Mouse (Mus musculus) T-helper 2 cell (primary cell): ENCODE results near the gene Smim4.

Source experiments
- in situ Hi-C: fragments of 300-600 bp; cut with MboI, MseI; formaldehyde crosslinking; loops from one replicate; pipeline ENCODE4 v1.15.1; 2025; ENCODE audit warnings: high pct_unique_total_duplicates

Gene Smim4

DNA sequence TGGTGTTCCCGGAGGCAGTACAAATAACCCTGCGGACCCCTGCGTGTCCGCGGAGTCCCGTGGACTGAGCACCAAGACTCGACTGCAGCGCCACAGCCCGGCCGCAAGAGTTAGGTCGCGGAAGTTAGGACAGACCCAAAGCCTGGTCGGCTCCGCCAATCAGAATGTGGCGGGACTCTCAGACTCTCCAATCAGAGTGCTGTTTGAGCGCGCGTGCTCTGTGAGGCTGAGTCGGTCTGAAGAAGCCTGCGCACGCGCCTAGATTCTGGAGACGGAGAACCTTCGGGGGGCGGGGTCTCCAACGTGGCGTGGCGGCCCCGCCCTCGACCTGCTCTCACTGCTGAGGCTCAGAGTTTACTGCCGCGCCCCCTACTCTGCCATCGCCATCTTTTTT, at the start of gene Smim4:
Gene Smim4 (minus strand): TSS at position 131 of the 394 bp plus-strand sequence.
- in situ Hi-C loops, result no loop called here

DNA sequence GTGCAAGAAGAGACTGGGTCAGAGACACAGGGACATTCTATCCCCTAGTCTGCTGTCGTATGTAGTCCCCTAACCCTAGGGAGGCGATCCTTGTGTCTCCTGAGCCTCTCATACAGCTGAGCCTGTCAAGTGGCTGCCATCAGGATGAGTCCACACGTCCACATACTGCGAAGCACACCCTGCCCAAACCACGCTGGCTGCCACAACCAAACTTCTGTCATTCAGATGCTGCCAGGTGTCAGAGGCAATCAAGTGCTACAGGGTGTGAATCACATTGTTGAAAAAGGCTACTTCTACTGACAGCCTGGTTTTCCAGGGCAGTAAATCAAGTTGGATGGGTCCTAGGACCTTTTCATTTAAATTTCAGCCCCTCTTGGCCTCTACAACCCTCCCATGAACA, 49.0 kb upstream of the Smim4 start:
- in situ Hi-C loops, result loop anchor here (10.0 kb wide), 1 partner anchor 103 kb away; no protein-coding TSS in a partner anchor

DNA sequence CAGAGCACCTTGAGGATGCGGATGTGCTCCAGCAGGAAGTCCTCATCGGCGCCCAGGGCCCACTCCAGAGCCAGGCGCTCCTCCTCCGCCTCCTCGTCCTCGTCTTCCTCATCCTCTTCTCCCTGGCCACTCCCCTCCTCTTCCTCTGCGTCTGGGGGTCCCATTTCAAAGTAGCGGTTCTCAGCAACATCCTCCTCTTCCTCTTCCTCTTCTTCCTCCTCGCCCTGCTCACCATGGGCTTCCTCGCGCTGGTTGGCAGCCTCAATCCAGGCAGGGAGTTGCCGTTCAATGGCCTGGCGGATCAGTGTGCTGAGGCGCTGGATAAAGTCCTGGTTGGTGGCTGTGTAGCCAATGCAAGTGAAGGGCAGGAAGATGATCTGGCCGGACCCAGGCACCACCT, 48.5 kb upstream of the Smim4 start:
- in situ Hi-C loops, result loop anchor here (10.0 kb wide), 1 partner anchor 102 kb away; no protein-coding TSS in a partner anchor

DNA sequence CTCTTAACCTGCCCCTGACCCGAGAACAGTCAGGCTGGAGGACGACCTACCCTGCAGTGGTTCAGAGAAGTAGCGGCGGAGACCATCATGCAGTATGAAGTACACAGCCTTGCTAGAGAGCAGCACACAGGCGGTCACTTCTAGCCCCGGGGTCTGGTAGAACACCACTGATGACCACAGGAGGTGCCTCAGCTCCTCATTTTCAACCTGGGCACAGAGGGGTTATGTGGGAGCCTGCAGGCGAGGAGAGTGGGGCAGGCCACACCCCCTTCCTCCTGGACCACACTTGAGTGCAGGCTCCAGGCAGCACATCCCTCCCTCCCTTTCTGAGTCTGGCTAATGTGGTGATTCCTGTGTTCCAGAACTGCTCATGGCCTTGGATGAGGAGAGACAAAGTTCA, 44.8 kb upstream of the Smim4 start:
- in situ Hi-C loops, result loop anchor here (10.0 kb wide), 1 partner anchor 99 kb away; no protein-coding TSS in a partner anchor

DNA sequence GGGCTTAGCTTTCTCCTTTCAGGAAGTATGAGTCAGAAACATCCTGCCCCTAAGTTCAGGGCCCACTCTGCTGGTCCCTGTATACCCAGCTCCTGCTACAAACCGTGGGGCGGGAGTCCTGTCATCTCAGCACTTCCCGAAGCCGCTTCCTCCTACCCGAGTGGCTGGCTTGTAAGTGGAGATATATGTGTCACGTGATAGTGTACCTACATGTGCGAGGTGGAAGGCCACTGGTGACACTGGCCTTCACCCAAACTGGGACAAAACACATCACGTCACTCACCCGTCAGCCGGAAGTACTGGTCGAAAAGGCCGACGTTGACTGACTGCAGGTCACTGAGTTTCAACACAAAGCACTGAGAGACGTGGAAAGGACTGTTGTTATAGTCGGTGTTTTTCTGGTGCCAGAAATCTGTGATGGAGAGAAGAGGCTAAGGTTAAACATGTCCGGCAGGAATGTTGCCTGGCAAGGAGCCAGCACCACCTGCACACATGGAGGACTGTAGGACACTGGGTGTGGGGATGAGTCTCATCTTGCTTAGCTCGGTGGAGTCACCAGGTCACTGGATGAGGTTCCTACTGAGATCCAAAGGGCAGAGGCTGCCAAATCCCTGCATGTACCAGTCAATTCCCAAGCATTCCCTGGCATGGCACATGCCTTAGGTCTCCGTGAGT, 44.2 kb upstream of the Smim4 start:
- in situ Hi-C loops, result loop anchor here (10.0 kb wide), 1 partner anchor 98 kb away; no protein-coding TSS in a partner anchor

DNA sequence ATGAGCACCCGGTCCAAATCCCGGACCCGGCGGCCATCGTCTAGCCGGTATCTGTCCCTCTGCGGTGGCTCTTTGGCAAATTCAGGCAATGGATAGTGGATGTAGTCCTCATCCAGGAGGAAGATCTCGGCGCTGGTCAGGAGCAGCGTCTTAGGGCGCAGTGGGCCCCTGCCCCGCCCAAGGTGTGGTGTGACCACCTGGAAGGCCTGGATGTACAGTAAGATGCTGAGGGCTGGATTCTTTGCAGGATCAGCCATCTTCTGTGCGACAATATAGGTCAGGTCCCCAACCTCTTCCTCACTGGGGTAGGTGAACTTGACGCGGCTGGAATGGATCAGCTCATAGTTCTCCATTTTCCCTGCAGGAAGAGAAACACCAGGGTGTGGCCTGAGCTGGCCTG, 43.1 kb upstream of the Smim4 start:
- in situ Hi-C loops, result loop anchor here (10.0 kb wide), 1 partner anchor 97 kb away; no protein-coding TSS in a partner anchor

DNA sequence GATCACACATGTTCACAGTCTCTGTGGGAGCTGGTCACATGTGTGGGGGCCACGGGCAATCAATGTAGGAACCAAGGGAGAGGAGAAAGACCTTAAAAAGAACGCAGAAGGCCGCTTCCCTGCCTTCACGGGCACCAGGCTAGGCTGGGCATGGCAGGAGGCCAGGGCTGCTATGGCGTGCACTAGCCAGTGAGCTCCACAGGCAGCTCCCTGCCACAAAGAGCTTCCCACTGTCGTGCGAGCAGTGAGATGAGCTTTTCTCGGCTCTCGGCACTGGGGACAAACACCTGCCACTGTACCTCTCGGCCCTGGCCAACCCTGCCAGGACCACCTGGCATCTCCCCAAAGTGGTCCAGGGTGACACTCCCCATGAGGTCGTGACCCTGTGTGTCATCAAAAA, 42.6 kb upstream of the Smim4 start:
- in situ Hi-C loops, result loop anchor here (10.0 kb wide), 1 partner anchor 97 kb away; no protein-coding TSS in a partner anchor

DNA sequence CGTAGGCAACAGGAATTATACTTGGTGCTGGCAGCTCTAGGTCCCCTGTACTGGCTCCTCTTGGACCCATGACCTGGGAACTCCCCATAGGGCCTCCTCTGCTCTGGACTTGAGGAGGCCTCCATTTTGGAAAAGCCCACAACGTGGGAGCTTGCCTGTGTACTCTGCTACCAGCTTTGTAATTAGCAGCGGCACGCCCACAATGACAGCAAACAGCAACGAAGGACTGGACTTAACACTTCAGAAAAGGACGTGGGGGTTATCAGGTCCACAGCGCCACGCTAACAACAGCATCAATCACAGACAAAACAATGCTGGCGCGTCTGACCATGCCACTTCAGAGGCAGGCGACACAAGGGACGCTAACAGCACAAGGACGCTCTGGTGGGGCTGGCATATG, 42.2 kb upstream of the Smim4 start:
- in situ Hi-C loops, result loop anchor here (10.0 kb wide), 1 partner anchor 96 kb away; no protein-coding TSS in a partner anchor

DNA sequence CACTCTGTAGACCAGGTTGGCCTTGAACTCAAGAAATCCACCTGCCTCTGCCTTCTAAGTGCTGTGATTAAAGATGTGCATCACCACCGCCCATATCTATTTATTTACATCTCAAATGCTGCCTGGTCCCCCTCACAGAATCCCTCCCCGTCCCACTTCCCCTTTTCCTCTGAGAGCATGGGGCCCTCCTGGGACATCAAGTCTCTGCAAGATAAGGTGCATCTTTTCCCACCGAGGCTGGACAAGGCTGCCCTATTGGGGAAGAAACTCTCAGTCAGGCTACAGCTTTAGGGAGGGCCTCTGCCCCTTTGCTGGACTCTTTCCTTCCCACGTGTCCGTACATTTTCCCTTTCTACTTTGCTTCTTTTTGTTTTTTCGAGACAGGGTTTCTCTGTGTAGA, 40.8 kb upstream of the Smim4 start:
- in situ Hi-C loops, result no loop called here

DNA sequence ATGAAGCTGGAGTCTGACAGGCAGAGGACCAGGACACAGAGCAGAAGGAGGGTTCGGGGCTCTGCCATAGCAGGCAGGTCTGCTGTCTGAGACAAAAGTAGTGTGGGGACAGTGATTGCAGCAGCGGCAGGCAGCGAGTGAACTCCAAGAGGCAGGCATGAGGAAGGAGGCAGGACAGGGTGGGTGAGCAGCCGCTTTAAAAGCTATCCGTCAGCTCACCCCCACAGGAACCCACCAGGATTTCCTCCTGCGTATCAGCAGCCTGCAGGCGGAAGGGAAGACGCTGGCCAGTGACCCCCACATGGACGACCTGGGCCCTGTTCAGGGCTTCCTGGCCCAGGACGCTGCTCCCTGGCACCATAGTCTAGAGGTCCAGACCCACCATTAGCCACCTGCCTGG, 39.7 kb upstream of the Smim4 start, which contains the start of gene Stab1:
Gene Stab1 (minus strand): TSS at position 217 of the 400 bp plus-strand sequence.
- in situ Hi-C loops, result no loop called here

DNA sequence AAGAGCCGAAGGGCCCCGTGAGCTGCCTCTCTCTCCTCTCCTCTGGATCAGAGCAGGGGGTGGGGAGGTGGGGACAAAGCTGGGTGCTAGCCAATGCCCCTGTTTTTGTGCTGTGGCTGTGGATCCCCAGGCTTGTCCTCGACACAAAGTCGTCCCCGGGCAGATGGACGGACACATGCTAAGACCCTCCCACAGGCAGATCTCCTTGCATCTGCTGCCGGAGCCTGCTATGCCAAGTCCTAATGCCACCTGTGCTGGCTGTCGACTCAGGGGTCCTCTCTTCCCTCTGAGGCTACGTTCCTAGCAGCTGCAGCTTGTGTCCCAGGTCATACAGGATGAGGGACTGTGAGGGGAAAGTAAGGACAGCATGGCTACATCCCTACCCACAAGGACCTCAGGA, 38.1 kb upstream of the Smim4 start:
- in situ Hi-C loops, result no loop called here

DNA sequence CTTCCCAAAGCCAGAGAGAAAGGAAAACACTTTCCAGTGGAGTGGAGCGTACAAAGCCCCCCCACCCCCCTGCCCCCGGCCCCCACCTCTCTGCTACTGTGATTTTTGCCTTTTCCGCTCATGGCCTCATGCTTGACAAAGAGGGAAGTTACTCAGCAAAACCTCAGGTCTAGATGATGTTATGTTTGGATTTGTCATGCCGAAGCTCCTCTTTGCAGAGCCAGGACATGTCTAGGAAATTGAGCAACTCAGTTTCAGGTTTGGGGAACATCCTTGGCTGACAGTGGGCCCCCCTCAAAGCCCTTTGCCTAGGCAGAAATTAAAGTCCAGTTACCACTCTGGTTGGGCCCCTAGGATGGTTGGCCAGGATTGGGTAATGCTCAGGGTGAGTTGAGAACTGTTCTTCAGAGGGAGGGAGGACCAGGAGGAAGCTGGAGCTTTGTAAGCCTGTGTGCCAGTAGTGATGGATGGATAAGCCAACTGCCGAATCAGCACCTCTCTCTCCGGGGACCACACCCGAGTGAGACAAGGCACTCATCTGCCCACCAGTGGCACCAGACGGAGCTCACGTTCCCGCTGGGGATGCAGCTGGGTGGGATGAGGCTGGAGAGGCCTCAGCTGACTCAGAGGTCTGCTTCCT, 37.4 kb upstream of the Smim4 start:
- in situ Hi-C loops, result no loop called here

DNA sequence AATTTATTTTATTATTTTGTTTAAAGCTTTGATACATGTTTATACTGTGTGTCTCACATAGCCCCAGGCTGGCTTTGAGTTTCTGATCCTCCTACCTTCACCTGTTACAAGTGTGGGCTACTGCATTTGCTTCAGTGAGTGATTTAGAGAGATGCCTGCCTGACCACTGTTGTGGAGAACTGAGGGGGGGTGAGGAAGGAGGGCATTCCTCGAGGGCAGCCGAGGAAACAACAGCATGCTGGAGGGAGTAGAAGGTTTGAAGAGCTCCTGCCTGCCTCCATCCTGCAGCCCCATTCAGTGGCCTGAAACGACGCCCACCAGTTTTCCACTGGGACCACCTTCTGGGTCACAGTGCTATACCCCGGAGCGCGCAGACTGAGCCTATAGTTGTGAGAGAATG, 36.7 kb upstream of the Smim4 start:
- in situ Hi-C loops, result no loop called here

DNA sequence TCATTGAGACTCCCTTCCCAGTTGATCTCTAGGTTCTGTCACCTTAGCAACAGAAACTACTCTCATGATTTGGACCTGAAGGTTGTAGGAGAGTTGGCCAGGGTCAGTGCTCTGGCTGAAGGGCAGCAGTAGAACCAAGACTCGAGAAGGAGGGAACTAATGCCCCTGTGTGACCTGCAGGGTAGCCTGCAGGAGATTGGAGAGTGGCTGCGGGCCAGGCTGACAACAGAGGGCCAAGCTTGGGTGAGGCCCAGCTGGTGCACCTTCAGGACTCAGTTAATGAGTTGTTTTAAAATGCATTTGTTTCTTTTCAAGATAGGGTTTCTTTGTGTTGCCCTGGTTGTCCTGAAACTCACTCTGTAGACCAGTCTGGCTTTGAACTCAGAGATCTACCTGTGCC, 36.3 kb upstream of the Smim4 start:
- in situ Hi-C loops, result no loop called here

DNA sequence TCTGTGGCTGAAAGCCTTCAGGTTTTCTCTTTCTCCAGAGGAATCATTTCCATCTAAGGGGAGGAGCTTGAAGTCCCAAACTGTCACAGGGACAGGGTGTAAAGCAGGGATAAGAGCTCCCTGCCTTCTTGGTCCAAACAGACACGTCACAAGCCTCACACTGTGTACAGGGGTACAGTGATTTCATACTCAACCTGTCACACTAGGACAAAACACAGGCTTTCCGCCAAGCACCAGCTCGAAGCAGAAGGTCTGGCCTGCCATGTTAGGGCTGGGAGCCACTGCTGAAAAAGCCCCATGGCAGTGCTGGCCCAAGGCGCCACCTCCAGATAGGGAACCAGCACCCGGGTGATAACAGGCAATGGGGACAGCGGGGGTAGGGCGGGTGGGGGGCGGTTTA, 35.3 kb upstream of the Smim4 start:
- in situ Hi-C loops, result no loop called here

DNA sequence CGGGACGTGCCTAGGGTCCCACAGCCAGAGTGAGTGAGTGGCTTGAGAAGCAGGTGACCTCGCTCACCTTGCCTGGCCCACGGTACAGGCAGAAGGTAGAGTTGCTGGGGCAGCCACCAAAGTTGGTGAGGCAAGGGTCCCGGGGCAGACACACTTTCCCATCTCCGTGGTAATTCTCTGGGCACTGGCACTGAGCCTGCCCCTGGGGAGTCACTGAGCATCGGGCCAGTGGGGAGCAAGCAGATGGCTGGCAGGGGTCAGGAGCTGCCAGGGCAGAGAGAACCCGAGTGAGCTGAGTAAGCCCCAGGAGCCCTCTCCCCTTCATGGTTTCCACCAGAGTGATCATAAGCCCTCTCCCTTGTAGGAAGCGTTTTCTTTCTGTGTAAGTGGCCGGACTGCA, 32.9 kb upstream of the Smim4 start:
- in situ Hi-C loops, result no loop called here

DNA sequence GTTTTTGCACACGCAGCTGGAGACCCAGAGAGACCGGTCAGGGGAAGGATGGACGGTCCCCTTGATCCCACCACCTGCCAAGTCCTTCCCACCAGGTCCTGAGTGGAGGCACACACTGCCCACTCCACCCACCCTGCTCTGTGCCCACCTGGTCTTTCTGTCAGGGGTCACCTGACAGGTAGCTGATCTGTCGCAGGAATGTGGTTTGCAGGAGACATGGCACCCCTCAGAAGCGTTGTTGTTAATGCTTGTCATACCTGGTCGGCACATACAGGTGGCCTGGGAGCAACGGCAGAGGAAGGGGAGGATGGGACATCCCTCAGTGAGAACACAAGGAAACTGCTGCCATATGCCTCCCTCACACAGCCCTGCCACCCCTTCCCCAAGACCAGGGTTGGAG, 32.4 kb upstream of the Smim4 start:
- in situ Hi-C loops, result no loop called here

DNA sequence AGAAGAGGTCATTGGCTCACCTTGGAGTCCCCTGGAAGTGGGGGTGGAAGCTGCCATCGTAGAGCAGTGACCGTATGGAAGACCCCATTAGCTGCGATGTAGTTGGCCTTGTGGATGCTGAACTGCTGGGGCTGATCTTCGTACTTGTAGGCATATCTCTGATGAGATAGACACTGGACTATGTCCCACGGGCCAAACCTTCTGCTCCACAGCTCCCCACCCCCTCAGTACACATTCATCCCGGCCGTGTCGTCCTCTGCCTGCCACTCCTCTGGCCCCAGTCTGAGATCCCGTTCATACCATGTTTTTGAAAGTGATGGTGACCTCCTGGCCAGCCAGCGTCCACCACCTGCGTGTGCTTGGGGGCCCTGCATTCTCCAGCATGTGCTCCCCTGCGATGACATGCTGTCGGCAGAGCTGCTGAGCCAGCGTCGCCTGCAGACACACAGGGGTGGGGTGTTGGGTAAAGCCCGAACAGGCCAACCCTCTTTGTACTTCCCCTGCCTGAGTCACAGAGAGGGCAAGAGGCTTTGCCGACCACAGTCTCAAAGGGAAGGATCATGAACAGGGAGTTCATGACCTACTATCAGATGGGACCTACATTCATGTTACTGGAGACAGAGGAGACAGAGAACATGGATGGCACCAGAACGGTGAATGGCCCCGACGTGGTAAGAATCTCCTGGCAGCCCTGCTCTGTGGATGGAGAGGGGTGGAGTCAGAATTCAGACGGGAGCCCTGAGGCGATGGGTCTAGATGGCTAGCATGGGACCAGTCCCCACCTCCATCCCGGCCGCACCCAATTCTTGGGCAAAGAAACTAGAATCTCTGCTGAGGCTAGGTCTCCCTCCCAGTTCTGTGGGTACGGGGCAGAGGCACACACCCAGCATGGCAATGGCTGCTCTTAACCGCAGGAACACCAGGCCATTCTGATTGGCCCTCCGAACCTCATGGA, 31.7 kb upstream of the Smim4 start:
- in situ Hi-C loops, result no loop called here

DNA sequence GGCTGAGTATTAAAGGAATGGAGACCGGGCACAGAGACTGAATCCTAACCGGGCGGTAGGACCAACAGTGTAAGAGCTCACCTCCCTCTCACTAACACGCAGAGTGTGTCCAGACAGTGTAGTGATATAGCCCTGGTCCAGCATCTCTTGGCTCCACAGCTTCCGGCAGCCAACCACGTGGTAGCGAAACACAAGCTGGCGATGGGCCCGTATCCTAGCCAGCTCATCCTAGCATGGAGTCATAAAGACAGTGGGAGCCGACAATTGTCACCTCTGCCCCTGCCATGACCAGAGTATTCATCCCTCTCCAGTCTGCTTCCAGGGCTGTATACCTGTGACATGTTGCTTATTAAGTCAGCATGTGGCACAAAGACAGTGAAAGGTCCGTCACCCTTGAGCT, 16.9 kb upstream of the Smim4 start:
- in situ Hi-C loops, result no loop called here

DNA sequence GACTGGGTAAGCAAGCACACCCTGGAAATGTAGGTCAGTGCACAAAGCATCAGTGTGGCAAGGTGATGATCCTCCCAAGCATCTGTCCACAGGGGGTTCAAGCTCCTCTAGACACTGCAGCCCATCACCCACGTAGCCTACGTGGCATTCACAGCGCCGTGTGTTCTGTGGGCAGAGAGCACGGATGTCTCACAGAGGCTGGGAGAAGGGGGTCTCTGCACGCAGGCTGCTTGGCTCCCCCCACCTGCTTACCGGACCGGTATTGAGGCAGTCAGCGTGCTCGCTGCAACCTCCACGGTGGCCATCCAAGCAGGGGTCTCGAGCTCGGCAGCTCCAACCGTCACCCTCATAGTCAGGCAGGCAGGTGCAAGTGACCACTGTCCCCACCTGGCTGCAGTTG, 12.3 kb upstream of the Smim4 start:
- in situ Hi-C loops, result no loop called here

DNA sequence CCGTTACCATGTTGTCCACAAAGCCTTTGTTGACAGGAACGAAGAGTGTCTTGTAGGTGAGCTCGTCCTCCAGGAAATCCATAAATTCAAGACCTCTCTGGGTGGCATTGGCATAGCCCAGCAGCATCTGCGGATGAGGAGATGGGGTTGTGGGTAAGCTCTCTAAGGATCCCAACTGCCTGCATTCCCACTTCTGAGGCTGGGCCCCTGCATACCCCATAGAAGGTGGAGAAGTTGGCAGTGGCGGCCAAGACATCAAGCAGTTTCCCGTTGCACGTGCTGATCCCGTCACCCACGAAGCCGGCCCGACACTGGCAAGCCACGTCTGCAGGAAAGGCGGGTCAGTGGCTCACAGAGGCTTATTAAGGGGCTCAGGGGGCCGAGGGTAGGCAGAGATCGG, 11.4 kb upstream of the Smim4 start:
- in situ Hi-C loops, result no loop called here

DNA sequence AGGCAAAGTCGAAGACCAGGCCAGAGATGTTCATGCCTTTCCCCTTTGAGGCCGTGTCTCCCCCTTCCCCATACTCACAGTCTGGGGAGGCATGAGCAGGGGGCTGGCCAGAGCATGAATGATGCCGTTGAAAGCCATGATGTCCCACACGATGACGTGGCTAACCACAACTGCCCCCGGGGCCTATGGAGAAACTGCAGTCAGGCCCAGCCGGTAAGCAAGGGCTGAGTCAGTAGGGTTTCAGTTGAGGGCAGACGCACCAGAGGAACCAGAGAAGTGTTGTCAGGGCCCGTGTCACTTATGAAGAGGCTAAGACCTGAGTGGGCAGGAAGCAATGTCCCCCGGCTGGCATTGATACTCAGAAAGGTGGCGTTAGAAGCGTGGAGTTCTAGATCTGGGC, 10.9 kb upstream of the Smim4 start:
- in situ Hi-C loops, result no loop called here
